Mouse (Mus musculus): ENCODE data around the gene Gm17545. TPM values are rescaled to one million over a fixed set of nuclear protein-coding genes. Genes with fewer than 3 reads are reported as not detected.

The Gm17545 gene
- total and polyA plus RNA-seq, 2 experiments from 2014 or later, result not detected

GRCm38 (mm10) chr9:22438826-22439225, 15.3 kb upstream of the Gm17545 start:
- H3K9me3 ChIP-seq (ENCODE audit: low read length), result no peaks in the 10 kb centered on the region
- DNase-seq (no peak), ATAC-seq (no peak)
- H3K9ac ChIP-seq, result no peak overlapping the region
- no peak overlapping the region for H3K4me3 ChIP-seq (ENCODE audit: low read depth, low read length)
- H3K27me3 ChIP-seq (ENCODE audit: insufficient read depth, low read length), result no peaks in the 10 kb centered on the region
- WGBS, result 90% methylated on average over 1 of the region's 1 CpGs
- no peak overlapping the region for H3K27ac ChIP-seq (ENCODE audit: low read depth, low read length)
- no peaks in the 10 kb centered on the region for H3K4me1 ChIP-seq (ENCODE audit: insufficient read depth)
- peaks cover 23% of the 10 kb centered on the region for H3K36me3 ChIP-seq (ENCODE audit: insufficient read depth)
- H3K4me2 ChIP-seq (ENCODE audit: low read depth), result no peak overlapping the region
- no peak for TF ChIP-seq CTCF (IDR thresholded peaks at IDR 0.05; ENCODE audit: low read depth)

GRCm38 (mm10) chr9:22443157-22443556, 10.9 kb upstream of the Gm17545 start:
- H3K9ac ChIP-seq, result no peak overlapping the region
- no peaks in the 10 kb centered on the region for H3K27me3 ChIP-seq (ENCODE audit: insufficient read depth, low read length)
- ATAC-seq (no peak), DNase-seq (no peak)
- H3K4me1 ChIP-seq (ENCODE audit: insufficient read depth), result no peaks in the 10 kb centered on the region
- H3K4me3 ChIP-seq (ENCODE audit: low read depth, low read length), result no peak overlapping the region
- H3K4me2 ChIP-seq (ENCODE audit: low read depth), result no peak overlapping the region
- H3K27ac ChIP-seq (ENCODE audit: low read depth, low read length), result no peak overlapping the region
- TF ChIP-seq CTCF (IDR thresholded peaks at IDR 0.05; ENCODE audit: low read depth), result no peak
- no peaks in the 10 kb centered on the region for H3K9me3 ChIP-seq (ENCODE audit: low read length)
- H3K36me3 ChIP-seq (ENCODE audit: insufficient read depth), result peaks cover 39% of the 10 kb centered on the region
- WGBS, result 92% methylated on average over 10 of the region's 10 CpGs

GRCm38 (mm10) chr9:22445123-22445522, 9.0 kb upstream of the Gm17545 start:
- 100% methylated on average over 1 of the region's 1 CpGs for WGBS
- no peak for DNase-seq
- Histone ChIP-seq H3K36me3 (ENCODE audit: insufficient read depth) (peaks cover 56% of the 10 kb centered on the region), H3K4me3 (ENCODE audit: low read depth, low read length) (no peak overlapping the region), H3K27ac (ENCODE audit: low read depth, low read length) (no peak overlapping the region), H3K27me3 (ENCODE audit: insufficient read depth, low read length) (no peaks in the 10 kb centered on the region), H3K9me3 (ENCODE audit: low read length) (no peaks in the 10 kb centered on the region), H3K4me2 (ENCODE audit: low read depth) (no peak overlapping the region), H3K9ac (no peak overlapping the region), H3K4me1 (ENCODE audit: insufficient read depth) (no peaks in the 10 kb centered on the region)
- no peak for TF ChIP-seq CTCF (IDR thresholded peaks at IDR 0.05; ENCODE audit: low read depth)
- no peak for ATAC-seq

GRCm38 (mm10) chr9:22447213-22447612, 6.9 kb upstream of the Gm17545 start:
- no peaks in the 10 kb centered on the region for H3K27me3 ChIP-seq (ENCODE audit: insufficient read depth, low read length)
- H3K9me3 ChIP-seq (ENCODE audit: low read length), result no peaks in the 10 kb centered on the region
- WGBS, result 91% methylated on average over 5 of the region's 5 CpGs
- H3K4me1 ChIP-seq (ENCODE audit: insufficient read depth), result no peaks in the 10 kb centered on the region
- no peak overlapping the region for H3K4me3 ChIP-seq (ENCODE audit: low read depth, low read length)
- no peak overlapping the region for H3K9ac ChIP-seq
- DNase-seq, result no peak
- no peak overlapping the region for H3K27ac ChIP-seq (ENCODE audit: low read depth, low read length)
- no peak for ATAC-seq
- no peak for TF ChIP-seq CTCF (IDR thresholded peaks at IDR 0.05; ENCODE audit: low read depth)
- peaks cover 70% of the 10 kb centered on the region for H3K36me3 ChIP-seq (ENCODE audit: insufficient read depth)
- no peak overlapping the region for H3K4me2 ChIP-seq (ENCODE audit: low read depth)

GRCm38 (mm10) chr9:22448420-22448819, 5.7 kb upstream of the Gm17545 start:
- TF ChIP-seq CTCF (IDR thresholded peaks at IDR 0.05; ENCODE audit: low read depth), result peak; percentile 18; the same call in 1 of the 2 replicates
- Histone ChIP-seq H3K27ac (ENCODE audit: low read depth, low read length) (no peak overlapping the region), H3K4me2 (ENCODE audit: low read depth) (no peak overlapping the region), H3K27me3 (ENCODE audit: insufficient read depth, low read length) (no peaks in the 10 kb centered on the region), H3K4me1 (ENCODE audit: insufficient read depth) (no peaks in the 10 kb centered on the region), H3K36me3 (ENCODE audit: insufficient read depth) (peaks cover 82% of the 10 kb centered on the region), H3K4me3 (ENCODE audit: low read depth, low read length) (no peak overlapping the region), H3K9me3 (ENCODE audit: low read length) (no peaks in the 10 kb centered on the region), H3K9ac (no peak overlapping the region)
- WGBS, result 88% methylated on average over 13 of the region's 13 CpGs
- ATAC-seq (no peak), DNase-seq (no peak)

GRCm38 (mm10) chr9:22449209-22449608, 4.9 kb upstream of the Gm17545 start:
- Histone ChIP-seq H3K36me3 (ENCODE audit: insufficient read depth) (peaks cover 83% of the 10 kb centered on the region), H3K4me2 (ENCODE audit: low read depth) (no peak overlapping the region), H3K27ac (ENCODE audit: low read depth, low read length) (no peak overlapping the region), H3K4me3 (ENCODE audit: low read depth, low read length) (no peak overlapping the region), H3K27me3 (ENCODE audit: insufficient read depth, low read length) (no peaks in the 10 kb centered on the region), H3K9ac (no peak overlapping the region), H3K4me1 (ENCODE audit: insufficient read depth) (no peaks in the 10 kb centered on the region), H3K9me3 (ENCODE audit: low read length) (no peaks in the 10 kb centered on the region)
- no peak for ATAC-seq
- DNase-seq, result no peak
- WGBS, result 94% methylated on average over 6 of the region's 6 CpGs
- no peak for TF ChIP-seq CTCF (IDR thresholded peaks at IDR 0.05; ENCODE audit: low read depth)

GRCm38 (mm10) chr9:22452697-22453096, 1.4 kb upstream of the Gm17545 start:
- H3K36me3 ChIP-seq (ENCODE audit: insufficient read depth), result peaks cover 94% of the 10 kb centered on the region
- no peaks in the 10 kb centered on the region for H3K4me1 ChIP-seq (ENCODE audit: insufficient read depth)
- H3K9ac ChIP-seq, result no peak overlapping the region
- ATAC-seq, result no peak
- no peak overlapping the region for H3K4me2 ChIP-seq (ENCODE audit: low read depth)
- TF ChIP-seq CTCF (IDR thresholded peaks at IDR 0.05; ENCODE audit: low read depth), result no peak
- no peaks in the 10 kb centered on the region for H3K27me3 ChIP-seq (ENCODE audit: insufficient read depth, low read length)
- H3K9me3 ChIP-seq (ENCODE audit: low read length), result no peaks in the 10 kb centered on the region
- H3K4me3 ChIP-seq (ENCODE audit: low read depth, low read length), result no peak overlapping the region
- no peak overlapping the region for H3K27ac ChIP-seq (ENCODE audit: low read depth, low read length)
- no peak for DNase-seq
- 93% methylated on average over 10 of the region's 10 CpGs for WGBS
